Mouse (Mus musculus): ENCODE results near the gene Hnrnpa0. TPM values are rescaled to one million over a fixed set of nuclear protein-coding genes. Genes with fewer than 3 reads are reported as not detected.
A peak's percentile ranks its signal among the peaks of the same experiment; 100 is the strongest.

Hnrnpa0 gene
- polyA plus RNA-seq (2012; rRNA removed): 273 and 297 TPM in 2 replicates
- 55.3 and 57.5 TPM in 2 replicates for polyA plus RNA-seq (2014; fragmentation: Nextera tagmentation; extraction: Ambion mirVana)

DNA sequence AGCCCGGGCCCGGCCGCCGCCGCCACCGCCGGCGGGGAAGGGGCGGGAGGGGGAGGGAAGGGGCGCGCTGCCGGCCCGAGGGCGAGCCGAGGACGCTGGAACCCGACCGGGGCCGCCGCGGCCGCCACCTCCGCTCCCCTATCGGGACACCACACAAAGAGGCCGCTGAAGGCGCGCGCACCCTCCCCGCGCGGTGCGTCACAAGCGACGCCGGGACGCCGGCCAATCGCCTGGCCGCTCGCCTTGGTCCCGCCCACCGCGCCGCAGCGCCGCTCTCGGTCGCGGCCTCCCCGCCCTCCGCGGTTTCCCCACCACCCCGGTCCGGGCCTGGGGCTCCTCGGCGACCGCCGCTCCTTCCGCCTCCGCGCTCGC is at the start of gene Hnrnpa0:
Gene Hnrnpa0 (minus strand): TSS at position 161 of the 372 bp plus-strand sequence.
- peak; percentile 93 for ATAC-seq (ENCODE audit: low FRiP score, low read depth)
- DNase-seq (ENCODE audit: low spot score): peak; percentile 95
- H3K4me3 ChIP-seq (replicated peaks; ENCODE audit: low read length): peak within 1 kb of the TSS; percentile 98
- no peaks in the 10 kb centered on the region for H3K9me3 ChIP-seq (ENCODE audit: control insufficient read depth, low read length)
- no peaks in the 10 kb centered on the region for H3K27me3 ChIP-seq (ENCODE audit: control insufficient read depth, insufficient read depth, low read length)
- peak; percentile 62; the same call in 1 of the 2 replicates for TF ChIP-seq POLR2A (IDR thresholded peaks at IDR 0.05; ENCODE audit: borderline replicate concordance, extremely low read depth, insufficient read depth, insufficient read length)
- H3K9ac ChIP-seq (ENCODE audit: low read depth, low read length, severe bottlenecking): peak within 1 kb of the TSS; percentile 98
- H3K4me2 ChIP-seq (replicated peaks; ENCODE audit: low read depth, low read length, severe bottlenecking): peak within 1 kb of the TSS; percentile 75
- WGBS: 0% methylated on average over 8 of the region's 62 CpGs
- peaks cover 13% of the 10 kb centered on the region; the same call in 1 of the 2 replicates for H3K4me1 ChIP-seq (ENCODE audit: control insufficient read depth, insufficient read depth, low read length)
- H3K27ac ChIP-seq (replicated peaks; ENCODE audit: low read depth, low read length): peak within 1 kb of the TSS; percentile 99
- H3K36me3 ChIP-seq (ENCODE audit: control insufficient read depth, insufficient read depth, low read length): peaks cover 17% of the 10 kb centered on the region

DNA sequence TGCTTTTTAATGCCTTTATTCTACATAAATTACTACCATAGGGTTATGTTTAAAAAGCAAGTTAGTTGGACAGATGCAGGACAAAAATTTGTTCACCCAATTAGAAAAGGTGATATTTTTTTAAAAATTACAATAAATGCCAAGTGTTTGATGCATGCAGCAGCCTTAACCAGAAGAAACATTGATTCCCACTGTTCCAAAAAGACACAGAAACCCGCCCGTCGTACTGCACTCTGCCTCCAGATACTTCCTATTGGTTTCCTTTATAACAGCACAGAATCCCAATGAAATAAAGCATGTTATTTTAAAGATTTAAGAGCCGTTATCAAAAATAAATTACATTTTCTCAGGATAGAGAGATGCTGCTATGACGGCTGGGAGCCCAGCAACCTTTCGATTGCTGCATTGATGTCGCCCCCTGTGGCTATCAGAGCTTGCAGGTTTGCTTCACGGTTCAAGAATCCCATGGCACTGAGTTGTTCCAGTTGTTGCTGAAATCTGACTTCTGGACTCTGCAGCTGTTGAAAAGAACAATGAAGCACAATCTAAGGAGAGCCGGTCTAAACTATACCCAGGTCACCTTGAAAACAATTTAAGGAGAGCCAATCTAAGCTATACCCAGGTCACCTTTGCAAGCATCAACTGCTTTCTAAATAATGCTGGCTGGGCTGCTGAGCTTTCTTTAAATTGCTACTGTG is 49.3 kb upstream of the Hnrnpa0 start:
- no peaks in the 10 kb centered on the region for H3K4me1 ChIP-seq (ENCODE audit: control insufficient read depth, insufficient read depth, low read length)
- no peaks in the 10 kb centered on the region for H3K27me3 ChIP-seq (ENCODE audit: control insufficient read depth, insufficient read depth, low read length)
- WGBS: 90% methylated on average over 9 of the region's 9 CpGs
- no peak overlapping the region for H3K4me2 ChIP-seq (replicated peaks; ENCODE audit: low read depth, low read length, severe bottlenecking)
- no peak overlapping the region for H3K9ac ChIP-seq (ENCODE audit: low read depth, low read length, severe bottlenecking)
- no peak overlapping the region for H3K27ac ChIP-seq (replicated peaks; ENCODE audit: low read depth, low read length)
- ATAC-seq (ENCODE audit: low FRiP score, low read depth) (no peak), DNase-seq (ENCODE audit: low spot score) (no peak)
- TF ChIP-seq POLR2A (IDR thresholded peaks at IDR 0.05; ENCODE audit: borderline replicate concordance, extremely low read depth, insufficient read depth, insufficient read length): no peak
- no peaks in the 10 kb centered on the region for H3K9me3 ChIP-seq (ENCODE audit: control insufficient read depth, low read length)
- peaks cover 80% of the 10 kb centered on the region for H3K36me3 ChIP-seq (ENCODE audit: control insufficient read depth, insufficient read depth, low read length)
- no peak overlapping the region for H3K4me3 ChIP-seq (replicated peaks; ENCODE audit: low read length)

DNA sequence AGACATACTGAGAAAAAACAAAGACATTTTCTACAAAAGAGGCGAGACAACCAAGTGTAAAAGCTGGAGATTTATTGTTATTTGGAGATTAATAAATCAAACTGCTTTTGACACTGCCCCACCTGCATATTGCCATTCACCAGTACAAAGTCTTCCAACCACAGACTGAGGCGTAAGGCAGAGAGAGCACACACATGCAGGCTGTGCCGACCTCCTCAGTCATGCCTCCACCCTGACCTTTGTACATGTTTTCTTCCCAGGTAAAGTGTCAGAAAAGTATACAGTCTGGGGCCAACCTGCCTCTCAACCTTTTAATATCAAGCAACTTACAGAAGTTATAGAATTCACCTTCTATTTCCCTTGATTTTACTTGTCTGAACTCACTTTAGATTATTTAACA is 47.7 kb upstream of the Hnrnpa0 start:
- H3K4me3 ChIP-seq (replicated peaks; ENCODE audit: low read length): no peak overlapping the region
- no peak overlapping the region for H3K9ac ChIP-seq (ENCODE audit: low read depth, low read length, severe bottlenecking)
- H3K27me3 ChIP-seq (ENCODE audit: control insufficient read depth, insufficient read depth, low read length): no peaks in the 10 kb centered on the region
- peaks cover 75% of the 10 kb centered on the region for H3K36me3 ChIP-seq (ENCODE audit: control insufficient read depth, insufficient read depth, low read length)
- TF ChIP-seq POLR2A (IDR thresholded peaks at IDR 0.05; ENCODE audit: borderline replicate concordance, extremely low read depth, insufficient read depth, insufficient read length): no peak
- no peaks in the 10 kb centered on the region for H3K4me1 ChIP-seq (ENCODE audit: control insufficient read depth, insufficient read depth, low read length)
- ATAC-seq (ENCODE audit: low FRiP score, low read depth) (no peak), DNase-seq (ENCODE audit: low spot score) (no peak)
- H3K9me3 ChIP-seq (ENCODE audit: control insufficient read depth, low read length): no peaks in the 10 kb centered on the region
- 84% methylated on average over 3 of the region's 3 CpGs for WGBS
- H3K4me2 ChIP-seq (replicated peaks; ENCODE audit: low read depth, low read length, severe bottlenecking): no peak overlapping the region
- H3K27ac ChIP-seq (replicated peaks; ENCODE audit: low read depth, low read length): no peak overlapping the region

GRCm38 (mm10) chr13:58168119-58168518 is 39.8 kb upstream of the Hnrnpa0 start:
- no peak overlapping the region for H3K27ac ChIP-seq (replicated peaks; ENCODE audit: low read depth, low read length)
- no peak overlapping the region for H3K4me2 ChIP-seq (replicated peaks; ENCODE audit: low read depth, low read length, severe bottlenecking)
- H3K9me3 ChIP-seq (ENCODE audit: control insufficient read depth, low read length): no peaks in the 10 kb centered on the region
- peaks cover 23% of the 10 kb centered on the region for H3K36me3 ChIP-seq (ENCODE audit: control insufficient read depth, insufficient read depth, low read length)
- H3K4me3 ChIP-seq (replicated peaks; ENCODE audit: low read length): no peak overlapping the region
- ATAC-seq (ENCODE audit: low FRiP score, low read depth) (no peak), DNase-seq (ENCODE audit: low spot score) (no peak)
- H3K9ac ChIP-seq (ENCODE audit: low read depth, low read length, severe bottlenecking): no peak overlapping the region
- H3K27me3 ChIP-seq (ENCODE audit: control insufficient read depth, insufficient read depth, low read length): no peaks in the 10 kb centered on the region
- no peak for TF ChIP-seq POLR2A (IDR thresholded peaks at IDR 0.05; ENCODE audit: borderline replicate concordance, extremely low read depth, insufficient read depth, insufficient read length)
- no peaks in the 10 kb centered on the region for H3K4me1 ChIP-seq (ENCODE audit: control insufficient read depth, insufficient read depth, low read length)

DNA sequence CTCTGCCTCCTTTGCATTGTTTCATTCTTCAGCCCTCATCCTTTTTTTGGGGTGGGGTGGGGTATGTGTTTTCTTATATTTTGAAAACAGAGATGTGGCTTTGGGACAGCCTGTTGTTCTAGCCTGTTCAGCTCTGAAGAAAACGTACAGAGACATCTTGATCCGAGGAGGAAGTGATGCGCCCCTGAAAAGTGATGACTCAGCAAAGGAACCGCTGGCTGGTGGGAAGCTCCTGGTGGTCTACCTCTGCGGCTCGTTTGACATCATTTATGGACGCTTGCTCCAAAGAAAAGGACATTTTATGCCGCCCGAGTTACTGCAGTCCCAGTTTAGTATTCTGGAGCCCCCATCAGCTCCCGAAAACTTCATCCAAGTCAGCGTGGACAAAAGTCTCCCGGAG is 35.0 kb upstream of the Hnrnpa0 start:
- no peaks in the 10 kb centered on the region for H3K27me3 ChIP-seq (ENCODE audit: control insufficient read depth, insufficient read depth, low read length)
- peaks cover 1% of the 10 kb centered on the region for H3K4me1 ChIP-seq (ENCODE audit: control insufficient read depth, insufficient read depth, low read length)
- ATAC-seq (ENCODE audit: low FRiP score, low read depth): no peak
- 93% methylated on average over 12 of the region's 12 CpGs for WGBS
- no peaks in the 10 kb centered on the region for H3K9me3 ChIP-seq (ENCODE audit: control insufficient read depth, low read length)
- peaks cover 27% of the 10 kb centered on the region for H3K36me3 ChIP-seq (ENCODE audit: control insufficient read depth, insufficient read depth, low read length)
- no peak overlapping the region for H3K4me2 ChIP-seq (replicated peaks; ENCODE audit: low read depth, low read length, severe bottlenecking)
- H3K4me3 ChIP-seq (replicated peaks; ENCODE audit: low read length): no peak overlapping the region
- TF ChIP-seq POLR2A (IDR thresholded peaks at IDR 0.05; ENCODE audit: borderline replicate concordance, extremely low read depth, insufficient read depth, insufficient read length): no peak
- no peak overlapping the region for H3K27ac ChIP-seq (replicated peaks; ENCODE audit: low read depth, low read length)
- no peak overlapping the region for H3K9ac ChIP-seq (ENCODE audit: low read depth, low read length, severe bottlenecking)
- no peak for DNase-seq (ENCODE audit: low spot score)

Measured in limb, embryonic 14.5 days (tissue).